Mouse (Mus musculus): ENCODE data around the gene Zfp277.

The Zfp277 gene

GRCm38 (mm10) chr12:40445648-40446449 lies at the start of gene Zfp277, which contains the start of gene Dock4:
Gene Zfp277 (minus strand): TSS chr12:40445902.
Gene Dock4 (plus strand): TSS chr12:40445952.
- peak; percentile 100 for DNase-seq

GRCm38 (mm10) chr12:40486047-40486837 lies 40.5 kb upstream of the Zfp277 start:
- DNase-seq, result no peak

GRCm38 (mm10) chr12:40485210-40485609 lies 39.5 kb upstream of the Zfp277 start:
- DNase-seq, result no peak

- DNase-seq, result no peak
Measured at GRCm38 (mm10) chr12:40484224-40484623, 38.5 kb upstream of the Zfp277 start.

- DNase-seq, result no peak
Measured at GRCm38 (mm10) chr12:40477621-40478452, 32.1 kb upstream of the Zfp277 start.

GRCm38 (mm10) chr12:40473709-40474108 lies 28.0 kb upstream of the Zfp277 start:
- no peak for DNase-seq

- no peak for DNase-seq
Measured at GRCm38 (mm10) chr12:40471649-40472399, 26.1 kb upstream of the Zfp277 start.

- no peak for DNase-seq
Measured at GRCm38 (mm10) chr12:40469009-40469408, 23.3 kb upstream of the Zfp277 start.

- DNase-seq, result no peak
Measured at GRCm38 (mm10) chr12:40468235-40468634, 22.5 kb upstream of the Zfp277 start.

- peak; percentile 96 for DNase-seq
Measured at GRCm38 (mm10) chr12:40464282-40464681, 18.6 kb upstream of the Zfp277 start.

- no peak for DNase-seq
Measured at GRCm38 (mm10) chr12:40463828-40464227, 18.1 kb upstream of the Zfp277 start.

- DNase-seq, result no peak
Measured at GRCm38 (mm10) chr12:40462693-40463235, 17.1 kb upstream of the Zfp277 start.

GRCm38 (mm10) chr12:40459673-40460265 lies 14.1 kb upstream of the Zfp277 start:
- DNase-seq, result no peak

- DNase-seq, result peak; percentile 26
Measured at GRCm38 (mm10) chr12:40458977-40459376, 13.3 kb upstream of the Zfp277 start.

GRCm38 (mm10) chr12:40456517-40456916 lies 10.8 kb upstream of the Zfp277 start:
- DNase-seq, result peak; percentile 82

- peak; percentile 24 for DNase-seq
Measured at GRCm38 (mm10) chr12:40449119-40449795, 3.6 kb upstream of the Zfp277 start.

GRCm38 (mm10) chr12:40447561-40448355 lies 2.1 kb upstream of the Zfp277 start:
- peak; percentile 65 for DNase-seq

GRCm38 (mm10) chr12:40446450-40447381 lies 1.0 kb upstream of the Zfp277 start:
- DNase-seq, result peak; percentile 86

- DNase-seq, result no peak
Measured at GRCm38 (mm10) chr12:40445206-40445605, 496 bp downstream of the Zfp277 start.
